Mouse (Mus musculus): ENCODE data around the gene C2cd4c.

C2cd4c gene

GRCm38 (mm10) chr10:79578891-79579290 is 34.9 kb downstream of the C2cd4c start:
- no peak for DNase-seq (ENCODE audit: low read depth)

GRCm38 (mm10) chr10:79578276-79578675 is 35.5 kb downstream of the C2cd4c start:
- DNase-seq (ENCODE audit: low read depth): no peak

DNA sequence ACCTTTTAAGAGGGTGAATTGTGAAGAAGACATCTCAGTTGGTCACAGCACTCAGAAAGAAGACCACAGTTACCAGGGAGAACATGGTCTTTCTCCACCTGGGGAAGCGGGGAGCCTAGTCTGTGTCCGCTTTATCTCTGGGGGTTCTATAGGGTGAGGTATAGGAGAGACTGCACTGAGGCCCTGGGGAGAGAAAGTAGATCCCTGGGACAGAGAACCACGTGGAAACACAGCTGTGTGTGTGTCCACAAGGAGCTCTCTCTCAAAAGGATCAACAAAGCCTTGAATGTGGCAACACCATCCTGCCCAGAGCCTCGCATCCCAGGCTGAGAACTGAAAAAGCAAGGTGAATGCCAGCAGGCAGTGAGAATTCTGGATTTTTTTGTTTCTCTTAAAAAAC is 36.4 kb downstream of the C2cd4c start:
- no peak for DNase-seq (ENCODE audit: low read depth)

GRCm38 (mm10) chr10:79575754-79576153 is 38.1 kb downstream of the C2cd4c start:
- DNase-seq (ENCODE audit: low read depth): no peak

GRCm38 (mm10) chr10:79574796-79575195 is 39.0 kb downstream of the C2cd4c start:
- no peak for DNase-seq (ENCODE audit: low read depth)

- no peak for DNase-seq (ENCODE audit: low read depth)
These were observed 39.5 kb downstream of the C2cd4c start for GRCm38 (mm10) chr10:79574350-79574749.

- no peak for DNase-seq (ENCODE audit: low read depth)
These were observed 40.2 kb downstream of the C2cd4c start for GRCm38 (mm10) chr10:79573611-79574010.

DNA sequence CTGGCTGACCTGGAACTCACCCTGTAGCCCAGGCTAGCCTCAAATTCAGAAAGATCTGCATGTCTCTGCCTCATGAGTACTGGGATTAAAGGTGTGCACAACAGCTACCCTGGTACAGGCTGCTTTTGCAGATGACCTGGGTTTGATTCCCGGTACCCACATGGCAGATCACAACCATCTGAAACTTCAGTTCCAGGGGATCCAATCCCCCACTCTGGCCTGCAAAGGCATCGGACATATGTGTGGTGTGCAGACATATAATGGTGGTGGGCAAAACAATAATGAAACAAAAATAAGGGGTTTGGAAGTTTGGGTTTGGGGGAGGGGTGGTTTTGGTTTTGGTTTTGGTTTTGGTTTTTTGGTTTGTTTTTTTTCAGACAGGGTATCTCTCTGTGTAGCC is 42.5 kb downstream of the C2cd4c start:
- DNase-seq (ENCODE audit: low read depth): no peak

DNA sequence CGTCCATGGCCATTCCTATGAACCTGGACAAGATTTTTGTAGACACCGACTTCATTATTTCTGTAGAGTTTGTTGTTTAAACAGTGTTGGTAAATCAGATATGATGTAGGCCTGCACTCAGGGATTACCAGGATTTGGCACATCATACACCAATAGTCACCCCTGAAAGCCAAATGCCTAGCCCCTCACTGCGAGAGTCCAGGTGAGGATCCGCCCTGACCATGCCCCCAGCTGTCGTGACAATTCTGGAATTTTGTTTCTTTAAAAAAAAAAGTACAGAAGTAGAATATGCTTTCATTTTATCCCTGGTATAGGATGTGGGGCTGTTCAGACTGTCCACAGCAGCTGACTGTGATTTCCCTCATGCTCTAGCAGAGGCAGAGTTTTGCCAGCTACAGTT is 43.9 kb downstream of the C2cd4c start:
- DNase-seq (ENCODE audit: low read depth): no peak

GRCm38 (mm10) chr10:79559716-79560115 is 54.1 kb downstream of the C2cd4c start:
- no peak for DNase-seq (ENCODE audit: low read depth)

DNA sequence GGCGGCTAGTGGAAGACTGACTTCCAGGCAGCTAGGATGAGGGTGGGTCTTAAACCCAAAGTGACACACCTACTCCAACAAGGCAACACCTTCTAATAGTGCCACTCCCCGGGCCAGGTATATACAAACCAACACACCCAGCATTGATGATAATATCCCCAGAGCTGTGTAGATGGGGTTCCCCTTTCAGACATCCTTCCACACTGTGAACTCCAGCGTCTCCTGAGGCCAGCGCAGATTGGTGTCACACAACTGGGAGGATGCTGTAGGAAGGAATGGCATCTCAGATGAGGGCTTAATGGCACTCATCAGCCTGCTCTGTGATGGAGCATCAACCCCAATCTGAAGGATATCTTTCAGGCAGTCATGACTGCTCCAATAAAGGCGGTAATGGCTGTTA is 56.3 kb downstream of the C2cd4c start:
- DNase-seq (ENCODE audit: low read depth): no peak

- DNase-seq (ENCODE audit: low read depth): no peak
These were observed 56.9 kb downstream of the C2cd4c start for GRCm38 (mm10) chr10:79556951-79557350.

Data from naive thymus-derived CD4-positive, alpha-beta T cell, adult 2 months (primary cell).